9 mouse cellular contexts compared by ENCODE assay signal in the genomic region with DNA sequence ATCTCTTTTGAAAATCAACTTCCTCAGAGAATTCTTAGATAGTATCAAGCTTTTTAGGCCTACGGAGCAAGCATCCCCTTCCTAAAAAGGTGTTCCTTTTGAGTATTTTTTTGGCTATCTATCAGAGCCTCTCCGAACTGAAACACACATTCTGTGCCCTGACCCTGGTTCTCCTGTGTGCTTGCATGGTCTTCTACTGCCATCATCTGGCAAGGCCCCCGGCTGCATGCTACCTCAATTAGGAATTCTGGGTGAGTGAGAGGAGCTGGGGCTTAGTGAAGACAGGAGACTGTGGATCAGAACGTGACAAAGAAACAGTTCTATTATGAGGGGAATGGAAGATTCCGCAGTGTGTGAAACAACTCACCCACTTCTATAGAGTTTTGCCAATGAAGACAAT. TPM values are rescaled to one million over a fixed set of nuclear protein-coding genes. Genes with fewer than 3 reads are reported as not detected.
A peak's percentile ranks its signal among the peaks of the same experiment; 100 is the strongest.
DNase-seq lines count a peak whose midpoint lies in the region; ATAC-seq lines count a peak whose summit lies in the region.
"Had no signal": no experiment of that assay in that cellular context is flagged by ENCODE, and none has a peak within 500 bp of the region (broad histone marks: within the 10 kb centered on the region; RNA-seq: fewer than 3 reads in every experiment).

No protein-coding gene starts in this region.

- no peak overlapping the region for H3K9ac ChIP-seq in heart, embryonic 13.5 days
- H3K9ac ChIP-seq in heart, embryonic 12.5 days: no peak overlapping the region
- H3K9ac ChIP-seq: limb, embryonic 13.5 days had no signal

- H3K4me1 ChIP-seq in heart, embryonic 13.5 days: no peaks in the 10 kb centered on the region
- H3K4me1 ChIP-seq in heart, embryonic 12.5 days (replicated peaks): no peaks in the 10 kb centered on the region
- H3K4me1 ChIP-seq: limb, embryonic 13.5 days had no signal

- peak overlapping the region; percentile 36; the same call in 1 of the 2 replicates for H3K4me2 ChIP-seq in heart, embryonic 13.5 days
- no peak overlapping the region for H3K4me2 ChIP-seq in heart, embryonic 12.5 days
- H3K4me2 ChIP-seq: limb, embryonic 13.5 days had no signal

- no peak for ATAC-seq in heart, embryonic 13.5 days (ENCODE audit: extremely low read depth, insufficient number of reproducible peaks, low FRiP score, low TSS enrichment)
- no peak for ATAC-seq in heart, embryonic 12.5 days (ENCODE audit: insufficient number of reproducible peaks, low FRiP score)

- no peaks in the 10 kb centered on the region for H3K36me3 ChIP-seq in heart, embryonic 13.5 days
- H3K36me3 ChIP-seq in heart, embryonic 12.5 days: no peaks in the 10 kb centered on the region
- H3K36me3 ChIP-seq: limb, embryonic 13.5 days had no signal

- H3K9me3 ChIP-seq in heart, embryonic 13.5 days: no peaks in the 10 kb centered on the region
- H3K9me3 ChIP-seq in heart, embryonic 12.5 days (replicated peaks): no peaks in the 10 kb centered on the region
- H3K9me3 ChIP-seq: limb, embryonic 13.5 days had no signal

- no peak overlapping the region for H3K27ac ChIP-seq in heart, embryonic 13.5 days (replicated peaks)
- H3K27ac ChIP-seq in heart, embryonic 12.5 days (ENCODE audit: poor library complexity, severe bottlenecking): no peak overlapping the region
- H3K27ac ChIP-seq: limb, embryonic 13.5 days had no signal

- 21% methylated on average over 5 of the region's 5 CpGs for WGBS in heart, embryonic 13.5 days
- WGBS in heart, embryonic 12.5 days: 24% methylated on average over 5 of the region's 5 CpGs

- DNase-seq in 3T3-L1 (ENCODE audit: low read depth, low spot score) (peak; percentile 7), NIH3T3 (ENCODE audit: low read depth) (peak; percentile 21)
- peak; percentile 13 to 53 for DNase-seq in frontal cortex, postnatal 14 days (ENCODE audit: low spot score in 2 of 2)
- DNase-seq in layer of hippocampus, postnatal 14 days (ENCODE audit: low spot score in 2 of 2): peak; percentile 49 to 71
- DNase-seq in neural tube, embryonic 10.5 days (ENCODE audit: extremely low spot score, low spot score): peak; percentile 36
- DNase-seq in spleen, adult 12 weeks (ENCODE audit: low spot score): no peak

- H3K27me3 ChIP-seq in heart, embryonic 13.5 days (replicated peaks): no peaks in the 10 kb centered on the region
- H3K27me3 ChIP-seq in heart, embryonic 12.5 days (replicated peaks): no peaks in the 10 kb centered on the region
- H3K27me3 ChIP-seq: limb, embryonic 13.5 days had no signal

- H3K4me3 ChIP-seq in heart, embryonic 13.5 days: no peak overlapping the region
- H3K4me3 ChIP-seq in heart, embryonic 12.5 days: no peak overlapping the region
- H3K4me3 ChIP-seq: limb, embryonic 13.5 days had no signal

RNA-seq across cellular contexts. Expression of gene Gm9195, which starts 24.7 kb away (rescaled TPM):
- polyA plus RNA-seq in heart, embryonic 13.5 days (2015; fragmentation: Nextera tagmentation; extraction: Ambion mirVana): not detected in 2 replicates
- not detected in 2 replicates for polyA plus RNA-seq in heart, embryonic 12.5 days (2016; fragmentation: Nextera tagmentation; extraction: Ambion mirVana)
- not detected for total RNA-seq in layer of hippocampus, postnatal 14 days (2021)
- polyA plus RNA-seq: limb, embryonic 13.5 days had no signal
